Mouse (Mus musculus) heart, postnatal 14 days (tissue): ENCODE data around the gene Ccdc57. TPM values are rescaled to one million over a fixed set of nuclear protein-coding genes. Genes with fewer than 3 reads are reported as not detected.
"Not testable (repeated sequence)": the region's sequence is repeated elsewhere in the genome, so short reads cannot be mapped to it uniquely, and the experiment has no call there.

ENCODE experiments used
- DNase-seq, 2 experiments: peaks; one replicate each; pipeline ENCODE4 v3.0.0; 2021 to 2022
- intact Hi-C: fragments of 180-260 bp; cut with DNase I; formaldehyde crosslinking; loops from one replicate; pipeline ENCODE4 v1.15.1; 2025
- total RNA-seq, 2 experiments: library from RNA; stranded (reverse); gene quantifications; 2 replicates each; pipeline ENCODE4 v1.2.3; 2021

The Ccdc57 gene
- total RNA-seq, 2 experiments from 2014 or later, result 1.2 to 1.6 TPM

DNA sequence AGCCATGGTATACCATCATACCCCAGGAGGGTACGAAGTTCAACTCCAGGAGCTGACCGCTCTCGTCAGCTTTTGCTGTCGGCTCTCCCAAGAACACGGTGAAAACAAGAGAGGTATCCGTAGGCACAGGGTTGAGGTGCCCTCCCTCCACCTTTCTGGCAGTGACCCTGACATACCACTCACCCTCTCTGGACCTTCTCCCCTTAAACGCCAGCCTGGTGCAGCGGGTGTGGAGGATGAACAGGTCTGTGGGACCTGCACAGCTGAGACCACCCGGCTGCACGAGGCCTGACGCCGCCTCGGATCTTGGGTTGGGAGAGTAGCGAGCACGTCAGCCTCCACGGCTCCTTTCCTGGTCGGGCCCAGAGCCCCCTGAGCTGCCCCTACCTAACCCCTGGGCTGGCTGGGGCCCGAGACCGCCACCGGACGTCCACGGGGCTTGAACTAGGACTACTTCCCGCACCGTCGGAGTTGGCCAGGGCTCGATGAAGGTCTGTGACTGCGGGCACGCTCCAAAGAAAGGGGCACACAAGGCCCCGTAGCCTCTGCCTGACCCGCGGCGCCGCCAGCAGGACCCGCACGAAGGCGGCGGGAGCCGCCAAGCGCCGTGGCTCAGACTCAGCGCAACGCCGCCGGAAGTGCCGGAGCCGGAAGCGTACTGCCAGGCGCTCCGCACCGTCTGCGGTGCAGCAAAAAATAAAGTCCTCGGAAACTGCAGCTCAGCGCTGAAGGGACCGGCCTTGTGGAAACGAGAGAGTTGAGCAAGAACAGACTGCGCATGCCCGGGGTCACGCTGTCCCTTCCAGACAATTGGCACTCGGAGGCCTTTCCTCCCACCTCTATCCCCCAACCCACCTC, 136.7 kb downstream of the Ccdc57 start, which contains the start of gene Dus1l:
TSS of gene Dus1l (minus strand) at position 648 of the 858 bp plus-strand sequence.
- intact Hi-C loops, result loop anchor here (5.0 kb wide), 1 partner anchor 174 kb away; no protein-coding TSS in a partner anchor

GRCm38 (mm10) chr11:120792652-120793051, 140.0 kb downstream of the Ccdc57 start:
- intact Hi-C loops, result no loop called here
- DNase-seq, result no peak

More for the DNA sequence above, 136.7 kb downstream of the Ccdc57 start, which contains the start of gene Dus1l:
- DNase-seq, result peak; percentile 98 to 99

- no peak for DNase-seq
- intact Hi-C loops, result no loop called here
Measured at GRCm38 (mm10) chr11:120789810-120790209, 142.9 kb downstream of the Ccdc57 start.

DNA sequence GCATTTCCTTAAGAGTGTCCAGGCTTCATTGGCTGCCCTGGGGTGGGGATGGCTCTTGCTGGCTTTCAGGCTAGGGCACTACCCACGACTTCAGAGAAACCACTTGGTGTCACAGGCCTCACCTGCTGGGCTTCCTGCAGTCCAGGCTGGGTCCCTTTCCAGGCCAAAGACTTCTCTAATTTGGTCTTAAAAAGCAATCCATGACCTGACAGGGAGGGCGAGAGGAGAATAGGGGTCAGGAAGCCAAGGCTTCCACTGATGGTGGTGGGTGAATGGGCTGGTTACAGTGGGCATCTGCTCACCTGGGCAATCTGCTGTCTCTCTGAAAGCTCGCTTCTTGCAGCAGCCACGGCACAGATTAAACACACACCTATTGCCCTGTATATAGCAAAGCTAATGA, 143.3 kb downstream of the Ccdc57 start:
- DNase-seq, result no peak
- intact Hi-C loops, result no loop called here

GRCm38 (mm10) chr11:120788460-120788859, 144.2 kb downstream of the Ccdc57 start:
- intact Hi-C loops, result not testable (repeated sequence)

GRCm38 (mm10) chr11:120785145-120785544, 147.5 kb downstream of the Ccdc57 start:
- DNase-seq, result no peak
- intact Hi-C loops, result no loop called here

More at GRCm38 (mm10) chr11:120788460-120788859, 144.2 kb downstream of the Ccdc57 start:
- not testable (repeated sequence) for DNase-seq

GRCm38 (mm10) chr11:120784064-120784791, 148.4 kb downstream of the Ccdc57 start, which contains the start of the genes Rfng and Gps1:
Rfng (minus strand) TSS chr11:120784207.
Gps1 (plus strand) TSS chr11:120784272.
- intact Hi-C loops, result no loop called here
- peak; percentile 85 to 87 for DNase-seq

- intact Hi-C loops, result no loop called here
- no peak for DNase-seq
Measured at GRCm38 (mm10) chr11:120783426-120784063, 149.1 kb downstream of the Ccdc57 start.

DNA sequence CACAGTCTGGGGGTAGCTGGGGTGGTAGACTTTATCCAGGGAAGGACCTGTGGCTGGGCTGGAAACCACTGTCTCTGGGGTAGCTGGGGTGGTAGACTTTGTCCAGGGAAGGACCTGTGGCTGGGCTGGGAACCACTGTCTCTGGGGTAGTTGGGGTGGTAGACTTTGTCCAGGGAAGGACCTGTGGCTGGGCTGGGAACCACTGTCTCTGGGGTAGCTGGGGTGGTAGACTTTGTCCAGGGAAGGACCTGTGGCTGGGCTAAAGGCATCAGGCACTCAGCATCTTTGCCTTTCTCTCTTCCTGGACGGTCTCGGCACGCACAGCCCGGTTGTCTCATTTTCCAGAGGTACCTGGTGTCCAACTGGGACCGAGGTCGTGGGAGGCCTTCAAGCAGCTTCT, 151.3 kb downstream of the Ccdc57 start:
- DNase-seq, intact Hi-C loops: not testable (repeated sequence)

DNA sequence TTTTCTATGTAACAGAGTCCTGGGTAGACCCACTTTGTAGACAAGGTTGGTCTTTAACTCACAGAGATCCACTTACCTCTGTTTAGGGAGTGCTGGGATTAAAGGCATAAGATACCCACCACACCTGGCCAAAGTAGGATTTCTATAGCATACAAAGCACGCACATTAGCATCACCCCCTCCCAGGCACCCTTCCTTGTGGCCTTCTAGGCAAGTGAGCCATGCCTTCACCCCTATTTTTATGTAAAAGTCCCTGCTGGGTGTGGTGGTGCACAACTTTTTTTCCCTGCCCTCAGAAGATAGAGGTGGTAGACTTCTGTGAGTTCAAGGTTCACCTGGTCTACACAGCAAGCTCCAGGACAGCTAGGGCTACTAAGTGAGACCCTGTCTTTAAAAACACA, 152.8 kb downstream of the Ccdc57 start:
- intact Hi-C loops, result loop anchor here (5.0 to 10.0 kb wide), 2 partner anchors 123 to 265 kb away; no protein-coding TSS in a partner anchor
- no peak for DNase-seq

DNA sequence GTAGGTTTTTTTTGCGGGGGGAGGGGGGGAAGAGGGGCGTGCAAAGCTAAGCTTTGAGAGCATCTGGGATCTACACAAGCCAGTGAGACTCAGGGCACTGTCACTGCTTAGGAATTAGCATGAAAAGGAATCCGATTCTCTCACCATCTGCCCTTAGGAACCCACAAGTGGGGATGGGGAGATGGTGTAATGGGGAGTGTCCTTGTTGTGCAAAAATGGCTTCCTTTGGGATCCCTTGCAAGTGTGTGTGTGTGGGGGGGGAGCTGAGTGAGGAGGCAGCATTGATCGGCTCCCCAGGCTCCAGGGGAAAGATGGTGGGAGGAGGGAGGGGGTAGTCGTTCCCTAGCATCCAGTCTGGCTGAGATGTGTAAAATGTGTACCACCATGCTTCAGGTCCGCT, 155.5 kb downstream of the Ccdc57 start:
- intact Hi-C loops, result loop anchor here (5.0 to 10.0 kb wide), 2 partner anchors 120 to 262 kb away; no protein-coding TSS in a partner anchor
- no peak for DNase-seq

Other genes starting within 250 kb of the Ccdc57 start
- 10 to 100 TPM; 35.4 to 36.4 TPM for gene Cenpx, start 219.1 kb downstream of the Ccdc57 start, total RNA-seq
- 10 to 100 TPM in 1 of 2 experiments, 1 to 10 TPM in 1; 9.2 to 10.9 TPM for gene Lrrc45, start 218.9 kb downstream of the Ccdc57 start, total RNA-seq
- gene Rac3, start 211.4 kb downstream of the Ccdc57 start, total RNA-seq, result 1 to 10 TPM; 1.3 to 1.6 TPM
- 1 to 10 TPM; 3.1 to 5.8 TPM for gene Dcxr, start 205.6 kb downstream of the Ccdc57 start, total RNA-seq
- gene Cbr2, start 200.8 kb downstream of the Ccdc57 start, total RNA-seq, result 10 to 100 TPM; 18.6 to 53.1 TPM
- 10 to 100 TPM; 23.8 to 68.1 TPM for gene Hmga1b, start 170.1 kb downstream of the Ccdc57 start, total RNA-seq
- gene Rfng, start 148.7 kb downstream of the Ccdc57 start, total RNA-seq, result 10 to 100 TPM; 11.8 to 12.0 TPM
- 10 to 100 TPM; 56.9 to 57.5 TPM for gene Gps1, start 148.6 kb downstream of the Ccdc57 start, total RNA-seq
- 10 to 100 TPM; 31.2 to 34.1 TPM for gene Dus1l, start 136.5 kb downstream of the Ccdc57 start, total RNA-seq
- 10 to 100 TPM; 23.0 to 23.2 TPM for gene Fasn, start 108.3 kb downstream of the Ccdc57 start, total RNA-seq
- 1 to 10 TPM; 1.9 to 2.2 TPM for gene Slc16a3, start 15.6 kb upstream of the Ccdc57 start, total RNA-seq
- gene Csnk1d, start 58.5 kb upstream of the Ccdc57 start, total RNA-seq, result 10 to 100 TPM; 70.8 to 73.8 TPM
- under 1 TPM in 1 of 2 experiments, not detected in 1; 0.29 TPM for gene Cd7, start 106.5 kb upstream of the Ccdc57 start, total RNA-seq
- not detected for gene Sectm1b, start 130.7 kb upstream of the Ccdc57 start, total RNA-seq
- not detected for gene Sectm1a, start 148.3 kb upstream of the Ccdc57 start, total RNA-seq
- not detected for gene Tex19.2, start 185.8 kb upstream of the Ccdc57 start, total RNA-seq
- not detected for gene Tex19.1, start 213.3 kb upstream of the Ccdc57 start, total RNA-seq
- gene Uts2r, start 227.4 kb upstream of the Ccdc57 start, total RNA-seq, result under 1 TPM; 0.24 to 0.43 TPM